Mouse (Mus musculus): ENCODE data around the gene Soat2. TPM values are rescaled to one million over a fixed set of nuclear protein-coding genes. Genes with fewer than 3 reads are reported as not detected.

The Soat2 gene
- total RNA-seq, 1 experiment from 2014 or later: 6.3 TPM

DNA sequence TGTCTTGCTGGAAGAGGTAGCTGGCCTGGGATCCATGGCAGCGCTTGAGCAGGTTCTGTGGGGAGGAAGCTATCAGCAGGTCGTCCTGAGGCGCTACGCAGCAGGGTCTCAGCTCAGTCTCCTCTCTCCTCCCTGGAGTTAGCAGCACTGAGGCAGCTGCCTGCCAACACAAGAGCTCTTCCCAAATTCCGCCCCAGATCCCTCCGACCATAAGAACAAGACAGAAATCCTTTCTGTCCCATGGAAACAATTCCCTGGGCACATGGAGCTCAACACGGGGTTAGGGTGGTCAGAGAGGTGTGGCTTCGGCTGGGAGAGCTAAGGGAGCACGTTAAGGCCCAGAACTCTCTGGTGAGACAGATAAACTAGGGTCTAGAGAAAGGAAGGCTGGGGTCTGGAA lies 28.8 kb downstream of the Soat2 start:
- no peak for ATAC-seq (replicated peaks; ENCODE audit: low read depth, poor library complexity, severe bottlenecking)

DNA sequence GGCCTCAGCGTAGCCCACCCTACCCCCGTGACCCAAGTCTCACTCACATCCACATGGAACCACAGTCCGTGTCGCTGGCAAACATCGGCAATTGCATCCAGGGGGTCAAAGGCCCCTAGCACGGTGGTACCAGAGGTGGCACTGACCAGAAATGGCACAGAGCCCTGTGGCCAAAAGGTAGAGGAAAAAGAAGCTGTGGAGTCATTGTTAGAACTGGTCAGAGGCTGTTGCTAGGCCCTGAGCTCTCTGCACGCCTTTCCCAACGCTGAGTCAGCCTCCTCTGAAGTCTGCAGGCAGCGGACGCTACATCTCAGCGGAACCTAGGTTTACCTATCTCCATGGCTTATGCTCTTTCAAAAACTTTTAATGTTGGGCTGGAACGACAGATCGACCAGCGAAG lies 29.6 kb downstream of the Soat2 start:
- ATAC-seq (replicated peaks; ENCODE audit: low read depth, poor library complexity, severe bottlenecking): no peak

DNA sequence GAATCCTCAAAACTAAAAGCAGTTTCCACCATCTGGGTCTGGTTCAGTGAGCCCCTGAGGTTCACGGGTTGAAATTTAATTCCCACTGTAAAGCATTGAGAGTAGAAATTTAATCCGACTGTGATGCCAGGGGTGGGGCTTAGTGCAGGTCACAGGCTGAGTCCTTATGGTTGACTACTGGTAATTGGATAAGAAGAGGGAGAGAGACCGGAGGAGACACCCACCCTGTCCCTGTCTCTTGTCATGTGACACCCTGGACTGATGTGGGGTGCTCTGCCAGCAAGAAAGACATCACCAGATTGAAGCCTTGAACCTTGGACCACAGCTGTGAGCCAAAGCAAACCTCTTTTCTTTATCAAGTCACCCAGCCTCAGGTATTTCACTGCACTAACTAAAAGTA lies 32.8 kb downstream of the Soat2 start:
- no peak for ATAC-seq (replicated peaks; ENCODE audit: low read depth, poor library complexity, severe bottlenecking)

DNA sequence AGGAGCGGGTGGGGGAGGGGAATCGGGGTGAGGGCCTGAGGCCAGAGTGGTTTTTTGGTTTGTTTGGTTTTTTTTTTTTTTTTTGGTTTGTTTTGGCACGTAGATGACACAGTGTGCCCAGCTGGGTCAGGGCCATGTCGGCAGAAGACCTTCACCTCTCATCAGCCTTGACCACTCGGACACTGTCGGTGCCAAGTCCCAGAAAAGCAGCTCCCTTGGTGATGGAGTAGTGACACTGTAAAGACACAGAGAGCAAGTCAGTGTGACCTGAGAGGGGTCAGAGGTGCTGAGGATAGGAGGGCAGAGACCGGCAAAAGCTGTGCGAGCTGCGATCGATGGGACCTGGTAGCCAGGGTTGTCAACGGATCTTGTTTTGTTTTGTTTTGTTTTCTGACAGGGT lies 35.9 kb downstream of the Soat2 start:
- no peak for ATAC-seq (replicated peaks; ENCODE audit: low read depth, poor library complexity, severe bottlenecking)

DNA sequence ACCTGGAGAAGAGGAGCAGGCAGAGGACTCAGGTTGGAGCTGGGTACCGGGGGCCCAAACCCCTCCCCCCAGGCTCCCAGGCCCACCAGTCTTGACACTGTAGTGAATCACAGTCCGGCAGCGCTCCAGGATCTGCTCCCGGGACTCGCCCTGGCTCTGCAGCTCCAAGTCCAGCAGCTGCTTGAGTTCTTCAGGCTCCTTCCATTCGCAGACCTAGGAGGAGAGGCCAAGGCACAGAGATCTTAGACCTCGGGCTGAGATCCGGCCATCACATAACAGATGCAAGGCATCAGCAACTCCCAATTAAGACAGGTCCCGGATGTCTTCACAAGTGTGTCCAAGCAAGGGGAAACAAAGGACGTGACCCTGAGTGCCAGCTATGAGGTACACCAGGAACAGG lies 37.8 kb downstream of the Soat2 start:
- ATAC-seq (replicated peaks; ENCODE audit: low read depth, poor library complexity, severe bottlenecking): no peak

DNA sequence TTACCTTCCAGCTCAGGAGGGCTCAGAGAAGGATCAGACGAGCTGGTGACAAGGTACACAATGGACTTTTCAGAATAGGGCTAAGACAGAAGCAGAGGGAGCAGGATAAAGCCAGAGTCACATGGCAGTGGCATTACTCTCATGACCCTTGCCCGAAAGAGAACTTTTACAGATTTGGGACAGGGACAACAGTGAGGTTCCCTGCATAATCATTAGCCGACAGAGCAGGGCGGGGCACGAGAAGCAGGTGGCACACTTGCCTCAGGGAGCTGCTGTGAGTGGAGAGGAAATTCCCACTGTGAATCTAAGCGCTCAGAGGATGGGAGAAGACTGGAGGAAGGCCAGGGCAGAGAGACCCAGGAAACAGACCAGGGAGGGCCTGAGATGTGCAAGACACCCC lies 38.6 kb downstream of the Soat2 start:
- no peak for ATAC-seq (replicated peaks; ENCODE audit: low read depth, poor library complexity, severe bottlenecking)

GRCm38 (mm10) chr15:102191699-102192098 lies 41.4 kb downstream of the Soat2 start:
- ATAC-seq (replicated peaks; ENCODE audit: low read depth, poor library complexity, severe bottlenecking): no peak

GRCm38 (mm10) chr15:102192271-102192812 lies 42.0 kb downstream of the Soat2 start:
- ATAC-seq (replicated peaks; ENCODE audit: low read depth, poor library complexity, severe bottlenecking): peak; percentile 54

DNA sequence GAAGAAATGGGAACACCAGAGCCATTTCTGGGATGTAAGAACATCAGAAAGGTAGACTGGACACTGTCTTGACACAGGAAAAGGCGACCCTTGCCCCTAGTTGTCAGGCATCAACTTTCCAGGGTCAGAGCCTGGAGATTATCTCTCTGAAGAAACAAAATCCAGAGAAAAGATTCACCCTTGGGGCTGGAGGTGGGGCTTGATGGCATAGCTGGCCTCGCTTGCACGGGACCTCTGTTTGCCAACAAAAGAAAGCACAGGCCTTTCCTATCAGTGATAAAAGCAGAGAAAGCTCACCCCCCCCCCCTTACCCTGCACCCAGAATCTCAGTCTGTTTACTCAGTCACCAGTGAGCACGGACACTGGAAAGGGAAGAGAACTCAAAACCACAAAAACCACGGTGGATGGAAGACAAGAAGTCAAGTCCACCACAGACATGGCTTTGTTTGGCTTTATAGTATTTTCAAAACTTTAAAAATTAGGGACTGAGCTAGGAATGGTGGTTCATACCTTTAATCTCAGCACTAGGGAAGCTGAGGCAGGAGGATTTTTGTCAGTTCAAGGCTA lies 42.6 kb downstream of the Soat2 start:
- peak; percentile 42; the same call in 1 of the 2 replicates for ATAC-seq (replicated peaks; ENCODE audit: low read depth, poor library complexity, severe bottlenecking)

GRCm38 (mm10) chr15:102193652-102194051 lies 43.3 kb downstream of the Soat2 start:
- no peak for ATAC-seq (replicated peaks; ENCODE audit: low read depth, poor library complexity, severe bottlenecking)

GRCm38 (mm10) chr15:102194439-102194838 lies 44.1 kb downstream of the Soat2 start:
- peak; percentile 34 for ATAC-seq (replicated peaks; ENCODE audit: low read depth, poor library complexity, severe bottlenecking)

GRCm38 (mm10) chr15:102195373-102195772 lies 45.0 kb downstream of the Soat2 start:
- no peak for ATAC-seq (replicated peaks; ENCODE audit: low read depth, poor library complexity, severe bottlenecking)

DNA sequence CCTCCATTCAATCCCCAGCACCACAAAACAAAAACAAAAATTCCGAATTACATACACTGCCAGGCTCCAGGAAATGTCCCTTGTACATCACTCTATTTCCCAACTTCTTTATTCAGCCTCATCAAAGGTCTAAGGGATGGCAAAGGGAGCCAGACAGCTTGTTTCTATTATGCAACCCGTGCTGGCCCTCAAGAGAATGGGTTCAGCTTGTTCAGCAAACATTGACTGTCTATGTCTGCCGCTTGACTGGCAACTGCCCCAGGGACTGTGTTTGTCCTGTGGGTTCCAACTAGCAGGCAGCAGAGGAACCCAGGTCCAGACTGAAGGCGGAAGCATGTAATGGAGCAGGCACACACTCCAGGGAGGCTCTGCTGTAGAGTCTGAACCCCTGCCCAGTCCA lies 48.5 kb downstream of the Soat2 start:
- no peak for ATAC-seq (replicated peaks; ENCODE audit: low read depth, poor library complexity, severe bottlenecking)

GRCm38 (mm10) chr15:102202971-102203834 lies 52.9 kb downstream of the Soat2 start, which contains the start of gene Zfp740:
TSS of gene Zfp740 (plus strand) at chr15:102203249.
- peak; percentile 86 for ATAC-seq (replicated peaks; ENCODE audit: low read depth, poor library complexity, severe bottlenecking)

DNA sequence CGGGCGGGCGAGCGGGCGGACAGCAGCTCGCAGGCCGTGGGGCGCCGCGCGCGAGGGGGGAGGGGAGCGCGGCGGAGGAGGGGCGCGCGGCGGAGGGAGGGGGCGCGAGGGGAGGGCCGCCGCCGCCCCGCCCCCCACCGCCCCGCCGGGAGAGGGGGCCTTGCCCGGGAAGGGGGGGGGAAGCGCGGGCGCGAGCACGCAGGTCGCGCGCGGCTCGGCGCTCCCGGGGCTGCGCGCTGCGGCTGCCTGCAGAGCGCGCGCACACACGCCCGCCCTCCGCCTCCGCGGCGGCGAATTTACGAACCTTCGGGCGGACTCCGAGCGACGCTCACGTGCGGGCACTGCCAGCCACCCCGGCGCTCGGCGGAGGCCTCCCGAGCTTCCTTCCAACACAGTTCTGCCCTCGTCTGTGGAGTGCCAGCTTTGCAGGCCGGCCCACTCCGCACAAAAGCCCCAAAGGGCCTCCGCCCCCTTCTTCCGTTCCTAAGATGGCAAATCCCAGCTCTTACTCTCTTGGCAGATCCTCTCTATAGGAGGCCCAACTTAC lies 53.6 kb downstream of the Soat2 start:
- ATAC-seq (replicated peaks; ENCODE audit: low read depth, poor library complexity, severe bottlenecking): peak; percentile 33

DNA sequence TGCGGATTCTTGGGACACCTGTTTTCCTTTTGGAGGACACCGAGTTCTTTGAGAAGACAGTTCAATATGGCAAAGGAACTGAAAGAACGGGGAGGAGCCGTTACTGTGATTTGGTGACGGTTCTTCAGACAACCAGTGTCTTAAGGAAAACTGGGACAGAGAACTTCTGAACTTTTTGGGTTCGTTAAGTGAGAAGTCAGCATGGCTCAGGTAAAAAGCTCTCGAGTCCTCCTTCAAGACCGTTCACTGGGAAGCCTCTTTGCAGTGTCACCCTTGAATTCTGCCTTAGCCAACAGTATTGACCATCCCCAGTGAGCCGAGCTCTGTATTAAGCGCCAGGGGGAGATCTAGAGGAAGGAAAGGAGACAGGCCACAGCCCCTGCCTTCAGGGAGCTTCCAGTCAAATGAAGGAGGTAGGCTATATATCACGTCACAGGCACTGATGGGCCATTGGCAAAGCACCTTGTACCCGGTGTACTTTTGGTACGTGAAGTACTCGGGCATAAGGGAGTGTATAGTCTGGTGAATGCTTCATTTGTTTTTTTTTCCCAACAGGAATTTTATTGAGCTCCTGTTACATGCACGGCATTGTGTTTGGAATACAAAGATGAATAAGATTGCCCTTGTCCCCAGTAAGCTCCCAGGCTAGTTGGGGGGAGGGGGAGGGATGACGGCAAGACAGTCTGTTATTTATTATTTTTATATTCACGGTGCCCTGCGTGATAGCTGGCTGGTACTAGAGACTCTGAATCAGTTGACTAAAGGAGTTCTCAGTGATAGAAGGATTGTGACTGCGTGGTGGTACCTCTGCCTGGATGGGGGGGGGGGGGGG lies 54.6 kb downstream of the Soat2 start, which contains the start of gene Csad:
Gene Csad (minus strand): TSS at position 51 of the 832 bp plus-strand sequence.
- ATAC-seq (replicated peaks; ENCODE audit: low read depth, poor library complexity, severe bottlenecking): no peak

GRCm38 (mm10) chr15:102205779-102206178 lies 55.5 kb downstream of the Soat2 start:
- no peak for ATAC-seq (replicated peaks; ENCODE audit: low read depth, poor library complexity, severe bottlenecking)

GRCm38 (mm10) chr15:102207351-102207750 lies 57.0 kb downstream of the Soat2 start:
- ATAC-seq (replicated peaks; ENCODE audit: low read depth, poor library complexity, severe bottlenecking): no peak

GRCm38 (mm10) chr15:102208092-102208561 lies 57.8 kb downstream of the Soat2 start:
- ATAC-seq (replicated peaks; ENCODE audit: low read depth, poor library complexity, severe bottlenecking): peak; percentile 31

DNA sequence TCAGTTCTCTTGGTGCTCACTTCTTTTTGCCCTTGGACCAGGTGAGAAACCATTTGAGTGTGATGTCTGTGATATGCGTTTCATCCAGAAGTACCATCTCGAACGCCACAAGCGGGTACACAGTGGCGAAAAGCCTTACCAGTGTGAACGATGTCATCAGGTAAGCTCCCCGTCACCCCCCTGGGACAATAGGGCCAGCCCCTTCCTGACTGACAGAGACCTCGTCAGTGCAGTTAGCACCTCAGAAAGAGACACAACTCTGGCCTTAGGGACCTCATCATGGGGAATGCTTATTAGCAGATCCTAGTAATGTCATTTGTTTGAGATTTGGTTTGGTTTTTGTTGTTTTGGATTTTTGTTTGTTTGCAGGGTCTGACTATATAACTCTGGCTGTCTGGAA lies 58.8 kb downstream of the Soat2 start:
- ATAC-seq (replicated peaks; ENCODE audit: low read depth, poor library complexity, severe bottlenecking): no peak
